Mouse (Mus musculus) stomach, postnatal 0 days (tissue): ENCODE results near the gene Parva.

Source experiments
- CTCF ChIP-seq: IDR thresholded peaks from 2 replicates; pipeline ENCODE4 v1.5.1; 2016; ENCODE audit warnings: antibody characterized with exemption, low read depth, mild to moderate bottlenecking, moderate library complexity
- EP300 ChIP-seq: optimal IDR thresholded peaks from 2 replicates; pipeline ENCODE3; 2016; ENCODE audit warnings: antibody characterized with exemption

GRCm38 (mm10) chr7:112405061-112405460 is 22.2 kb upstream of the Parva start:
- no peak for TF ChIP-seq CTCF
- TF ChIP-seq EP300, result no peak
